Mouse (Mus musculus) liver, embryonic 14.5 days (tissue): Measurements from ENCODE around the gene Itga6. TPM values are rescaled to one million over a fixed set of nuclear protein-coding genes. Genes with fewer than 3 reads are reported as not detected.

Experiments
- ATAC-seq: fragments of 200-750 bp; cut with Nextera tagmentation; 2 replicates; pipeline ENCODE4 v1.8.0; 2017; ENCODE audit warnings: moderate number of reproducible peaks, mild to moderate bottlenecking, moderate library complexity; ENCODE audit not compliant: insufficient read depth
- DNase-seq, 3 experiments: peaks; one replicate each; pipeline ENCODE4 v3.0.0-alpha.2; 2012 to 2013; ENCODE audit warnings: low read depth in 3 of 3, low spot score in 3 of 3
- H3K27ac ChIP-seq: fragments of 300-500 bp; sonication (generic); 2 replicates; pipeline ENCODE4 v1.5.1; 2014; ENCODE audit warnings: moderate library complexity, mild to moderate bottlenecking, control low read depth, inconsistent platforms
- H3K27me3 ChIP-seq: fragments of 300-500 bp; sonication (generic); 2 replicates; pipeline ENCODE4 v1.6.1; 2014; ENCODE audit warnings: mild to moderate bottlenecking, low read length, moderate library complexity; ENCODE audit not compliant: control insufficient read depth, insufficient read depth
- H3K36me3 ChIP-seq: fragments of 300-500 bp; sonication (generic); replicated peaks from 2 replicates; pipeline ENCODE4 v1.6.1; 2014; ENCODE audit warnings: low read depth; ENCODE audit not compliant: control insufficient read depth, insufficient read depth
- H3K4me1 ChIP-seq, 2 experiments: fragments of 200-500 bp in 1 of 2; fragments of 300-500 bp in 1 of 2; sonication (generic) in 1 of 2; replicated peaks; 2 replicates each; pipeline ENCODE4 v1.6.1; 2012 to 2014; ENCODE audit warnings: antibody characterized with exemption in 1 of 2, inconsistent platforms in 1 of 2, low read length in 1 of 2; ENCODE audit not compliant: control insufficient read depth in 2 of 2, insufficient read depth in 2 of 2
- H3K4me2 ChIP-seq: fragments of 300-500 bp; sonication (generic); 2 replicates; pipeline ENCODE4 v1.6.1; 2014; ENCODE audit warnings: low read depth, mild to moderate bottlenecking, control low read depth, moderate library complexity
- H3K4me3 ChIP-seq, 2 experiments: fragments of 200-500 bp in 1 of 2; fragments of 300-500 bp in 1 of 2; sonication (generic) in 1 of 2; 2 replicates each; pipeline ENCODE4 v1.5.1; 2012 to 2014; ENCODE audit warnings: low read depth in 2 of 2, low read length in 2 of 2, mild to moderate bottlenecking in 2 of 2, control low read depth in 1 of 2, inconsistent platforms in 1 of 2, moderate library complexity in 1 of 2; ENCODE audit not compliant: insufficient read depth in 1 of 2
- H3K9ac ChIP-seq: fragments of 300-500 bp; sonication (generic); replicated peaks from 2 replicates; pipeline ENCODE4 v1.6.1; 2014; ENCODE audit warnings: mild to moderate bottlenecking, control low read depth, moderate library complexity
- H3K9me3 ChIP-seq: fragments of 300-500 bp; sonication (generic); 2 replicates; pipeline ENCODE4 v1.6.1; 2016; ENCODE audit warnings: low read length, mixed read lengths; ENCODE audit not compliant: control insufficient read depth
- CTCF ChIP-seq: IDR thresholded peaks from 2 replicates; pipeline ENCODE4 v1.5.1; 2016; ENCODE audit warnings: antibody characterized with exemption, low read depth, control low read depth
- EP300 ChIP-seq: IDR thresholded peaks from 2 replicates; pipeline ENCODE4 v1.6.1; 2016; ENCODE audit warnings: antibody characterized with exemption, low read depth
- WGBS: fragments of 180-500 bp; shearing (Covaris S2); extraction: QIAGEN DNeasy Blood & Tissue Kit; methylation state at CpG from one replicate; pipeline ENCODE4 v1.1.7; 2014; ENCODE audit not compliant: insufficient replicate concordance; 5-methylcytosine and 5-hydroxymethylcytosine counted together
- polyA plus RNA-seq, 2 experiments: library from polyadenylated mRNA; depleted of rRNA in 1 of 2; stranded (reverse) in 1 of 2; unstranded in 1 of 2; fragments of >200 nt; fragmentation: Nextera tagmentation in 1 of 2; extraction: Ambion mirVana in 1 of 2; gene quantifications; 2 replicates each; pipeline versions ENCODE4 v1.2.1 to v1.2.3; 2012 to 2014

Itga6 gene
- polyA plus RNA-seq, 2 experiments = 5.5 to 6.2 TPM

- Histone ChIP-seq H3K4me2 (no peak overlapping the region), H3K27ac (no peak overlapping the region), H3K27me3 (no peaks in the 10 kb centered on the region), H3K9me3 (no peaks in the 10 kb centered on the region), H3K36me3 (no peaks in the 10 kb centered on the region), H3K9ac (no peak overlapping the region), H3K4me3 (no peak overlapping the region), H3K4me1 (peaks cover 0 to 19% of the 10 kb centered on the region in 2 experiments; a peak in 2 of 4 replicates)
- no peak for DNase-seq
- 59% methylated on average over 7 of the region's 7 CpGs for WGBS
- TF ChIP-seq CTCF (no peak), EP300 (no peak)
- ATAC-seq = no peak
Observed at GRCm38 (mm10) chr2:71743377-71743776, 2.0 kb upstream of the Itga6 start.

- no peak for TF ChIP-seq CTCF
- TF ChIP-seq EP300 = no peak
- H3K27me3 ChIP-seq = no peaks in the 10 kb centered on the region
- no peak overlapping the region for H3K4me2 ChIP-seq
- H3K9ac ChIP-seq = no peak overlapping the region
- no peak overlapping the region for H3K27ac ChIP-seq
- no peaks in the 10 kb centered on the region for H3K9me3 ChIP-seq
- no peak overlapping the region for H3K4me3 ChIP-seq
- peaks cover 0 to 19% of the 10 kb centered on the region in 2 experiments; a peak in 2 of 4 replicates for H3K4me1 ChIP-seq
- H3K36me3 ChIP-seq = no peaks in the 10 kb centered on the region
- DNase-seq (no peak), ATAC-seq (no peak)
- WGBS = 14% methylated on average over 9 of the region's 9 CpGs
Observed at GRCm38 (mm10) chr2:71744320-71744719, 1.1 kb upstream of the Itga6 start.

GRCm38 (mm10) chr2:71744861-71745507 is 432 bp upstream of the Itga6 start:
- H3K4me3 ChIP-seq = no peak overlapping the region
- no peaks in the 10 kb centered on the region for H3K9me3 ChIP-seq
- no peaks in the 10 kb centered on the region for H3K36me3 ChIP-seq
- ATAC-seq = no peak
- peaks cover 0 to 19% of the 10 kb centered on the region in 2 experiments; a peak in 2 of 4 replicates for H3K4me1 ChIP-seq
- TF ChIP-seq CTCF = no peak
- TF ChIP-seq EP300 = no peak
- no peak overlapping the region for H3K9ac ChIP-seq
- peak in 1 of 3 experiments; percentile 9 for DNase-seq
- no peak overlapping the region for H3K4me2 ChIP-seq
- no peak overlapping the region for H3K27ac ChIP-seq
- WGBS = 14% methylated on average over 11 of the region's 11 CpGs
- no peaks in the 10 kb centered on the region for H3K27me3 ChIP-seq

GRCm38 (mm10) chr2:71748451-71748850 is 3.0 kb downstream of the Itga6 start:
- no peak overlapping the region for H3K9ac ChIP-seq
- H3K4me2 ChIP-seq = no peak overlapping the region
- no peak for ATAC-seq
- no peak overlapping the region for H3K4me3 ChIP-seq
- H3K9me3 ChIP-seq = no peaks in the 10 kb centered on the region
- H3K4me1 ChIP-seq = peaks cover 0 to 26% of the 10 kb centered on the region in 2 experiments; a peak in 2 of 4 replicates
- no peak overlapping the region for H3K27ac ChIP-seq
- no peaks in the 10 kb centered on the region for H3K36me3 ChIP-seq
- WGBS = 56% methylated on average over 5 of the region's 5 CpGs
- TF ChIP-seq CTCF = no peak
- no peak for TF ChIP-seq EP300
- no peak for DNase-seq
- H3K27me3 ChIP-seq = no peaks in the 10 kb centered on the region

GRCm38 (mm10) chr2:71749367-71750086 is 4.1 kb downstream of the Itga6 start:
- TF ChIP-seq CTCF = no peak
- no peak for TF ChIP-seq EP300
- H3K4me3 ChIP-seq = no peak overlapping the region
- ATAC-seq = no peak
- H3K9me3 ChIP-seq = no peaks in the 10 kb centered on the region
- 62% methylated on average over 13 of the region's 13 CpGs for WGBS
- DNase-seq = no peak
- no peak overlapping the region for H3K4me2 ChIP-seq
- H3K36me3 ChIP-seq = no peaks in the 10 kb centered on the region
- H3K9ac ChIP-seq = no peak overlapping the region
- H3K4me1 ChIP-seq = peaks cover 0 to 22% of the 10 kb centered on the region in 2 experiments; a peak in 2 of 4 replicates
- H3K27ac ChIP-seq = no peak overlapping the region
- no peaks in the 10 kb centered on the region for H3K27me3 ChIP-seq
